Mouse (Mus musculus): ENCODE data around the gene Gm17606. TPM values are rescaled to one million over a fixed set of nuclear protein-coding genes. Genes with fewer than 3 reads are reported as not detected.

The Gm17606 gene
- not detected in 2 replicates for polyA plus RNA-seq (2016; fragmentation: Nextera tagmentation; extraction: Ambion mirVana)

GRCm38 (mm10) chr14:54640946-54641304 lies at the start of gene Gm17606:
Gene Gm17606, plus strand, starts transcription at chr14:54640952.
- Histone ChIP-seq H3K36me3 (peaks cover 78% of the 10 kb centered on the region), H3K4me1 (replicated peaks) (peaks cover 31% of the 10 kb centered on the region), H3K27me3 (ENCODE audit: insufficient read depth, poor library complexity, severe bottlenecking) (no peaks in the 10 kb centered on the region), H3K9me3 (no peaks in the 10 kb centered on the region), H3K27ac (peak within 1 kb of the TSS; percentile 96), H3K4me3 (peak within 1 kb of the TSS; percentile 87)
- DNase-seq (ENCODE audit: low spot score): no peak
- WGBS: under 1% methylated on average over 28 of the region's 28 CpGs

- no peak overlapping the region for H3K4me3 ChIP-seq
- peaks cover 32% of the 10 kb centered on the region for H3K36me3 ChIP-seq
- DNase-seq (ENCODE audit: low spot score): no peak
- no peaks in the 10 kb centered on the region for H3K9me3 ChIP-seq
- H3K27me3 ChIP-seq (ENCODE audit: insufficient read depth, poor library complexity, severe bottlenecking): no peaks in the 10 kb centered on the region
- WGBS: 92% methylated on average over 16 of the region's 16 CpGs
- H3K4me1 ChIP-seq (replicated peaks): 0 out of 2 replicates have a peak, but pooled peaks cover 5% of the 10 kb centered on the region
- H3K27ac ChIP-seq: no peak overlapping the region
These were observed 49.7 kb upstream of the Gm17606 start for GRCm38 (mm10) chr14:54591056-54591455.

DNA sequence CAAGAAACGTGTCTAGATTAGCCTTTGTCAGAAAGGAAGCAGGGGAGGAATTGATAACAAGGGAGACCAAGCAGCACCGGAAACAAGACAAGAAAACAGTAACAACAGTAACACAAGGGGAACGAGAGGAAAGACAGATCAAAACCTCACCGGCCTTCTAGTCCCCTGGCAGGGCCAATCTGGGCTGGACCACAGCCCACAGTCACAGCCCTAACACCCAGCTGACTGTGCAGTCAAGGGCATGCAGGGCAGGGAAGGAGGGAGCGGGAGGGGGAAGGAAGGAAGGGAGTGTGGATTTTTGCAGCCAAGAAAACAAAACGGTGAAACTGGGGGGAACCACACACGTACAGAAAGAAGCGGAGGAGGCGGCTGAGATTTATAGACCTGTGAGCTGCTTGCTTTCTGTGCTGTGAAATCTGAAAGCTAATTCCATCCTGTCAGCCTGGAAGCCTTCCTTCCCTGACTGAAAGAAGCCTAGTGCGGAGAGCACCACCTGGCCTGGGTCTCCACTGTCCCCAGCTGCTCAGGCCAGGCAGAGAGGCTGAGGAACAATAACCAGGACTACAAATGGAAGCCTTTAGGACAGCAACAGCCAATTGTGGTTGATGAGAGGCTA lies 48.3 kb upstream of the Gm17606 start:
- WGBS: 79% methylated on average over 10 of the region's 10 CpGs
- Histone ChIP-seq H3K27me3 (ENCODE audit: insufficient read depth, poor library complexity, severe bottlenecking) (no peaks in the 10 kb centered on the region), H3K9me3 (no peaks in the 10 kb centered on the region), H3K27ac (peak overlapping the region; percentile 37; the same call in 1 of the 2 replicates), H3K4me3 (no peak overlapping the region), H3K36me3 (peaks cover 38% of the 10 kb centered on the region), H3K4me1 (replicated peaks) (0 out of 2 replicates have a peak, but pooled peaks cover 5% of the 10 kb centered on the region)
- DNase-seq (ENCODE audit: low spot score): no peak

- H3K27ac ChIP-seq: no peak overlapping the region
- H3K4me3 ChIP-seq: no peak overlapping the region
- H3K36me3 ChIP-seq: peaks cover 44% of the 10 kb centered on the region
- no peak for DNase-seq (ENCODE audit: low spot score)
- H3K27me3 ChIP-seq (ENCODE audit: insufficient read depth, poor library complexity, severe bottlenecking): no peaks in the 10 kb centered on the region
- no peaks in the 10 kb centered on the region for H3K9me3 ChIP-seq
- H3K4me1 ChIP-seq (replicated peaks): 0 out of 2 replicates have a peak, but pooled peaks cover 5% of the 10 kb centered on the region
- 87% methylated on average over 3 of the region's 3 CpGs for WGBS
These were observed 46.7 kb upstream of the Gm17606 start for GRCm38 (mm10) chr14:54594055-54594454.

GRCm38 (mm10) chr14:54594631-54595414 lies 45.9 kb upstream of the Gm17606 start:
- H3K36me3 ChIP-seq: peaks cover 48% of the 10 kb centered on the region
- peak overlapping the region; percentile 5; the same call in 1 of the 2 replicates for H3K27ac ChIP-seq
- DNase-seq (ENCODE audit: low spot score): no peak
- H3K4me1 ChIP-seq (replicated peaks): 0 out of 2 replicates have a peak, but pooled peaks cover 5% of the 10 kb centered on the region
- WGBS: 68% methylated on average over 28 of the region's 28 CpGs
- H3K4me3 ChIP-seq: no peak overlapping the region
- no peaks in the 10 kb centered on the region for H3K9me3 ChIP-seq
- no peaks in the 10 kb centered on the region for H3K27me3 ChIP-seq (ENCODE audit: insufficient read depth, poor library complexity, severe bottlenecking)

DNA sequence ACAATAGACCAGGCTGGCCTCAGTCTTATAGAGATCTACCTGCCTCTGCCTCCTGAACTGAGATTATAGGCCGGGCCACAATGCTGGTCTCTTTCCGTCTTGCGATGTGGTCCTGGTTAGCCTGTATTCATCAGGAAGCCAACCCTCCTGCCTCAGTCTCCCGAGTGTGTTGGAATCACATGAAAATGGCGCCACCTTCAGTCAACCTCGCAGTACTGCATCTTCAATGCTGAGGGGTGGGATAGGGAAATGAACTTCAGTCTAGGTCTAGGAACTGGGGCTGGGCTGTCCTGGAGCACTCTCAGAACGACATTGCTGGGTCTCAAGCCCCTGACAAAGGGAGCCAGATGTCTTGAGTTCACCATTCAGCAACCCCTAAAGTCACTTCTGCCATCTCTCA lies 43.7 kb upstream of the Gm17606 start:
- 81% methylated on average over 7 of the region's 7 CpGs for WGBS
- no peak for DNase-seq (ENCODE audit: low spot score)
- H3K36me3 ChIP-seq: peaks cover 40% of the 10 kb centered on the region

GRCm38 (mm10) chr14:54601601-54602000 lies 39.2 kb upstream of the Gm17606 start:
- no peak for DNase-seq (ENCODE audit: low spot score)
- Histone ChIP-seq H3K36me3 (peaks cover 15% of the 10 kb centered on the region), H3K27me3 (ENCODE audit: insufficient read depth, poor library complexity, severe bottlenecking) (no peaks in the 10 kb centered on the region), H3K4me1 (replicated peaks) (peaks cover 32% of the 10 kb centered on the region), H3K4me3 (no peak overlapping the region), H3K27ac (no peak overlapping the region), H3K9me3 (no peaks in the 10 kb centered on the region)
- WGBS: 83% methylated on average over 2 of the region's 2 CpGs

More for the DNA sequence above, 43.7 kb upstream of the Gm17606 start:
- H3K9me3 ChIP-seq: no peaks in the 10 kb centered on the region
- no peak overlapping the region for H3K27ac ChIP-seq
- 0 out of 2 replicates have a peak, but pooled peaks cover 6% of the 10 kb centered on the region for H3K4me1 ChIP-seq (replicated peaks)
- no peaks in the 10 kb centered on the region for H3K27me3 ChIP-seq (ENCODE audit: insufficient read depth, poor library complexity, severe bottlenecking)
- H3K4me3 ChIP-seq: no peak overlapping the region

- H3K4me3 ChIP-seq: peak overlapping the region; percentile 59
- 47% methylated on average over 4 of the region's 4 CpGs for WGBS
- peak overlapping the region; percentile 94 for H3K27ac ChIP-seq
- peaks cover 9% of the 10 kb centered on the region for H3K36me3 ChIP-seq
- H3K27me3 ChIP-seq (ENCODE audit: insufficient read depth, poor library complexity, severe bottlenecking): no peaks in the 10 kb centered on the region
- no peaks in the 10 kb centered on the region for H3K9me3 ChIP-seq
- DNase-seq (ENCODE audit: low spot score): no peak
- peaks cover 37% of the 10 kb centered on the region for H3K4me1 ChIP-seq (replicated peaks)
These were observed 38.1 kb upstream of the Gm17606 start for GRCm38 (mm10) chr14:54602613-54603012.

- Histone ChIP-seq H3K9me3 (no peaks in the 10 kb centered on the region), H3K4me1 (replicated peaks) (peaks cover 37% of the 10 kb centered on the region), H3K27ac (peak overlapping the region; percentile 94), H3K36me3 (peaks cover 9% of the 10 kb centered on the region), H3K27me3 (ENCODE audit: insufficient read depth, poor library complexity, severe bottlenecking) (no peaks in the 10 kb centered on the region), H3K4me3 (peak overlapping the region; percentile 59)
- DNase-seq (ENCODE audit: low spot score): peak; percentile 97
- under 1% methylated on average over 46 of the region's 46 CpGs for WGBS
These were observed 37.6 kb upstream of the Gm17606 start for GRCm38 (mm10) chr14:54603038-54603654.

- H3K27me3 ChIP-seq (ENCODE audit: insufficient read depth, poor library complexity, severe bottlenecking): no peaks in the 10 kb centered on the region
- H3K9me3 ChIP-seq: no peaks in the 10 kb centered on the region
- DNase-seq (ENCODE audit: low spot score): no peak
- H3K4me1 ChIP-seq (replicated peaks): peaks cover 37% of the 10 kb centered on the region
- WGBS: 85% methylated on average over 8 of the region's 8 CpGs
- peak overlapping the region; percentile 94 for H3K27ac ChIP-seq
- H3K36me3 ChIP-seq: peaks cover 8% of the 10 kb centered on the region
- peak overlapping the region; percentile 59 for H3K4me3 ChIP-seq
These were observed 37.1 kb upstream of the Gm17606 start for GRCm38 (mm10) chr14:54603686-54604085.

- Histone ChIP-seq H3K4me3 (peak within 1 kb of the TSS; percentile 60), H3K9me3 (no peaks in the 10 kb centered on the region), H3K4me1 (replicated peaks) (peaks cover 37% of the 10 kb centered on the region), H3K36me3 (peaks cover 4% of the 10 kb centered on the region), H3K27me3 (ENCODE audit: insufficient read depth, poor library complexity, severe bottlenecking) (no peaks in the 10 kb centered on the region), H3K27ac (peak within 1 kb of the TSS; percentile 94)
- WGBS: under 1% methylated on average over 39 of the region's 39 CpGs
- peak; percentile 80 for DNase-seq (ENCODE audit: low spot score)
These were observed 34.9 kb upstream of the Gm17606 start, which contains the start of gene 4931414P19Rik for GRCm38 (mm10) chr14:54605752-54606321. Gene 4931414P19Rik, minus strand, starts transcription at chr14:54605993.

DNA sequence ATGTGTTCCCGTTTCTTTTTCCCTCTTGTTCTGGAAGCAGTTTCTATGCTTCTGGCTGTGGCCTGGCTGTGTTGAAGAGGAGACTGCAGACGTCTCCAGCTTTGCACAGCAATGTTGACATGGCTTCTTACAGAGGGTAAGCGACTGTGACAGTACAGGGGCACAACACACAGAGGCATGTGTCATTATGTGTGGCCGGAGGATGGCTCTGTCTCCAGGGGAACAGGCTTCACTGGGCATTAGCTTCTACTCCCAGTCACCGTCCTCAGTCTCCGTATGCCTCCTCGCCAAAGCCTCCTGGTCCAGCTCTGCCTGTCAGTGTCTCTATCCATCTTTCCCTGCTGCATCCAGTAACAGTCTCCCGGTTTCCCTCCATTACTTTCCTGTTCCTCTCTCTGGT lies 33.5 kb upstream of the Gm17606 start:
- Histone ChIP-seq H3K27me3 (ENCODE audit: insufficient read depth, poor library complexity, severe bottlenecking) (no peaks in the 10 kb centered on the region), H3K27ac (no peak overlapping the region), H3K4me3 (no peak overlapping the region), H3K9me3 (no peaks in the 10 kb centered on the region), H3K4me1 (replicated peaks) (peaks cover 34% of the 10 kb centered on the region), H3K36me3 (peaks cover 18% of the 10 kb centered on the region)
- 52% methylated on average over 8 of the region's 8 CpGs for WGBS
- no peak for DNase-seq (ENCODE audit: low spot score)

Data from hindbrain, embryonic 10.5 days (tissue).